Mouse (Mus musculus): ENCODE data around the gene Gm49368. TPM values are rescaled to one million over a fixed set of nuclear protein-coding genes. Genes with fewer than 3 reads are reported as not detected.
"Not testable (repeated sequence)": the region's sequence is repeated elsewhere in the genome, so short reads cannot be mapped to it uniquely, and the experiment has no call there.

Gene Gm49368
- total and polyA plus RNA-seq, 3 experiments, result 0.23 TPM; not detected in 2

GRCm38 (mm10) chr7:128032290-128032988 lies 30.0 kb upstream of the Gm49368 start:
- Histone ChIP-seq H3K27ac (no peak overlapping the region), H3K4me1 (ENCODE audit: control insufficient read depth, insufficient read depth, low read length) (peaks cover 2% of the 10 kb centered on the region), H3K4me3 (no peak overlapping the region), H3K79me2 (replicated peaks; ENCODE audit: control insufficient read depth, insufficient read depth, low read length) (no peaks in the 10 kb centered on the region), H3K9ac (ENCODE audit: low read depth, low read length) (no peak overlapping the region), H3K27me3 (ENCODE audit: control insufficient read depth, insufficient read depth, low read length) (no peaks in the 10 kb centered on the region), H3K36me3 (ENCODE audit: control insufficient read depth, insufficient read depth, low read length) (no peaks in the 10 kb centered on the region; the same call in 1 of the 2 replicates)
- 44% methylated on average over 5 of the region's 5 CpGs for WGBS
- DNase-seq, result no peak
- intact Hi-C loops (cut with DNase I), result no loop called here
- TF ChIP-seq POLR2A (IDR thresholded peaks at IDR 0.05; ENCODE audit: insufficient read depth, low read depth, low read length) (no peak), EP300 (IDR thresholded peaks at IDR 0.05; ENCODE audit: insufficient read depth, low read depth, low read length) (no peak), CTCF (IDR thresholded peaks at IDR 0.05) (no peak)

DNA sequence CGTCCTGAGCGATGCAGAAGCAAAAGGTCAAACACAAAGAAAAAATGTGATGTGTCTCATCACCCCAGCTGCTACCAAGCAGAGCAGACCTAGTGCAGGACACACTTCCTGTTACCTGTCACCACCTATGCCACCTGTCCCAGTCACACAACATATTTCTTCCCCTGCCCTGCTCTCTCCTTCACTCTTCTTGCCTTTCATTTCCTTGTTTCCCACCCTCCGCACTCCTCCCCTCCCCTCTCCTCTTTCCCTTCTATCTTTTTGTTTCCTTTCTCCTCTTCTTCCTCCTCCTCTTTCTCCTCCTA lies 29.5 kb upstream of the Gm49368 start:
- H3K9ac ChIP-seq (ENCODE audit: low read depth, low read length), result no peak overlapping the region
- DNase-seq, result no peak
- no peaks in the 10 kb centered on the region for H3K79me2 ChIP-seq (replicated peaks; ENCODE audit: control insufficient read depth, insufficient read depth, low read length)
- H3K27ac ChIP-seq, result no peak overlapping the region
- no peak for TF ChIP-seq EP300 (IDR thresholded peaks at IDR 0.05; ENCODE audit: insufficient read depth, low read depth, low read length)
- no peak for TF ChIP-seq CTCF (IDR thresholded peaks at IDR 0.05)
- TF ChIP-seq POLR2A (IDR thresholded peaks at IDR 0.05; ENCODE audit: insufficient read depth, low read depth, low read length), result no peak
- no peak overlapping the region for H3K4me3 ChIP-seq
- peaks cover 2% of the 10 kb centered on the region for H3K4me1 ChIP-seq (ENCODE audit: control insufficient read depth, insufficient read depth, low read length)
- H3K36me3 ChIP-seq (ENCODE audit: control insufficient read depth, insufficient read depth, low read length), result no peaks in the 10 kb centered on the region; the same call in 1 of the 2 replicates
- WGBS, result 80% methylated on average over 3 of the region's 3 CpGs
- intact Hi-C loops (cut with DNase I), result no loop called here
- H3K27me3 ChIP-seq (ENCODE audit: control insufficient read depth, insufficient read depth, low read length), result no peaks in the 10 kb centered on the region

DNA sequence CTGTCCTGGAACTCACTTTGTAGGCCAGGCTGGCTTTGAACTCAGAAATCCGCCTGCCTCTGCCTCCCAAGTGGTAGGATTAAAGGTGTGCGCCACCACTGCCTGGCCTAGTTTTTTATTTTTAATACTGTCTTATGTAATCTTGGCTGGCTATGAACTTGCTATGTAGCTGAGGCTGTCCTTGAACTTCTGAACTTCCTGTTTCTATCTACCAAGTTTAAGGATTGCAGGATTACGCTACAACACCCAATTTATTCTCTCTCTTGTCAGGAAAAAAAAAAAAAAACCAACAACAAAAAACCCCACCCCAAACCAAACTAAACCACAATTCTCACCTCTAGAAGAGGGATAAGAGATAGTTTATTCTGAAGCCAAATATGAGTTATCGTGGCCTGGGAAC lies 28.9 kb upstream of the Gm49368 start:
- H3K9ac ChIP-seq (ENCODE audit: low read depth, low read length), result no peak overlapping the region
- H3K4me1 ChIP-seq (ENCODE audit: control insufficient read depth, insufficient read depth, low read length), result peaks cover 2% of the 10 kb centered on the region
- no peak for DNase-seq
- no peaks in the 10 kb centered on the region for H3K79me2 ChIP-seq (replicated peaks; ENCODE audit: control insufficient read depth, insufficient read depth, low read length)
- no peaks in the 10 kb centered on the region; the same call in 1 of the 2 replicates for H3K36me3 ChIP-seq (ENCODE audit: control insufficient read depth, insufficient read depth, low read length)
- no peak overlapping the region for H3K27ac ChIP-seq
- 87% methylated on average over 4 of the region's 4 CpGs for WGBS
- H3K27me3 ChIP-seq (ENCODE audit: control insufficient read depth, insufficient read depth, low read length), result no peaks in the 10 kb centered on the region
- intact Hi-C loops (cut with DNase I), result no loop called here
- no peak overlapping the region for H3K4me3 ChIP-seq
- no peak for TF ChIP-seq POLR2A (IDR thresholded peaks at IDR 0.05; ENCODE audit: insufficient read depth, low read depth, low read length)

GRCm38 (mm10) chr7:128042161-128042820 lies 20.2 kb upstream of the Gm49368 start:
- DNase-seq; intact Hi-C loops (cut with DNase I); H3K27me3 ChIP-seq (ENCODE audit: control insufficient read depth, insufficient read depth, low read length); H3K36me3 ChIP-seq (ENCODE audit: control insufficient read depth, insufficient read depth, low read length); H3K27ac ChIP-seq; H3K9ac ChIP-seq (ENCODE audit: low read depth, low read length); H3K4me3 ChIP-seq; H3K79me2 ChIP-seq (replicated peaks; ENCODE audit: control insufficient read depth, insufficient read depth, low read length); H3K4me1 ChIP-seq (ENCODE audit: control insufficient read depth, insufficient read depth, low read length): not testable (repeated sequence)
- 73% methylated on average over 15 of the region's 15 CpGs for WGBS

DNA sequence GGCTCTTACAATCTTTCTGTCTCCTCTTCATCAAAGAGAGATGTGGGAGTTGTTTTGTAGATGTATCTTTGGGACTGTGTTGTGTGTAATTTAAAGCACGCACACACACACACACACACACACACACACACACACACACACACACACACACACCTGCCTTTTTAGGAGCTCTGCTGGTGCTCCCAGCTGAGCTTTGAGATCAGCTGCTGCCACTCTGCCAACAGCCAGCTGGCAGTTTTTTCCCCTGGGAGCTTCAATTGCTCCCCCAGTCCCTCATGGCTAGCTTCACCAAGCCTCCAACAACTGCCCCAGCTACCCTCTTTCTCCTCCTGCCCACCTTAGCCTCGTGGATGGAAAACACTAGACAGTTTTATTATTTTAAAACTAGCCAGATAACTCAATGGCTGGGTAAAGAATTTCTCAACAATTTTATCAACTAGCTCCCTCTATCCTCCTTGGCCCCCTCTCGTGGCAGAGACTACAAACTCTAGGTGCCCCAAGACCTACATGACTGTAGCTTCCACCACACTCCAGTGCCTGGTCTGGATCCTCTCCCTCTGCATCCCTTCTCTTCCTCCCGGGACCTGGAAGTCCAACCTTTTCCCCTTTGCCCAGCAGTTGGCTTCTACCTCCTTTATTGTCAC lies 18.2 kb upstream of the Gm49368 start:
- no peaks in the 10 kb centered on the region; the same call in 1 of the 2 replicates for H3K36me3 ChIP-seq (ENCODE audit: control insufficient read depth, insufficient read depth, low read length)
- H3K27me3 ChIP-seq (ENCODE audit: control insufficient read depth, insufficient read depth, low read length), result no peaks in the 10 kb centered on the region
- H3K4me1 ChIP-seq (ENCODE audit: control insufficient read depth, insufficient read depth, low read length), result no peaks in the 10 kb centered on the region
- intact Hi-C loops (cut with DNase I), result no loop called here
- H3K4me3 ChIP-seq, result no peak overlapping the region
- H3K27ac ChIP-seq, result no peak overlapping the region
- TF ChIP-seq CTCF (IDR thresholded peaks at IDR 0.05) (peak; percentile 36), EP300 (IDR thresholded peaks at IDR 0.05; ENCODE audit: insufficient read depth, low read depth, low read length) (no peak), POLR2A (IDR thresholded peaks at IDR 0.05; ENCODE audit: insufficient read depth, low read depth, low read length) (no peak)
- no peak for DNase-seq
- no peaks in the 10 kb centered on the region for H3K79me2 ChIP-seq (replicated peaks; ENCODE audit: control insufficient read depth, insufficient read depth, low read length)
- WGBS, result 55% methylated on average over 4 of the region's 4 CpGs
- H3K9ac ChIP-seq (ENCODE audit: low read depth, low read length), result no peak overlapping the region

GRCm38 (mm10) chr7:128045640-128046039 lies 16.8 kb upstream of the Gm49368 start:
- Histone ChIP-seq H3K4me3 (no peak overlapping the region), H3K4me1 (ENCODE audit: control insufficient read depth, insufficient read depth, low read length) (no peaks in the 10 kb centered on the region), H3K27me3 (ENCODE audit: control insufficient read depth, insufficient read depth, low read length) (no peaks in the 10 kb centered on the region), H3K79me2 (replicated peaks; ENCODE audit: control insufficient read depth, insufficient read depth, low read length) (no peaks in the 10 kb centered on the region), H3K9ac (ENCODE audit: low read depth, low read length) (no peak overlapping the region), H3K27ac (no peak overlapping the region), H3K36me3 (ENCODE audit: control insufficient read depth, insufficient read depth, low read length) (no peaks in the 10 kb centered on the region; the same call in 1 of the 2 replicates)
- DNase-seq, result no peak
- TF ChIP-seq CTCF (IDR thresholded peaks at IDR 0.05) (no peak), EP300 (IDR thresholded peaks at IDR 0.05; ENCODE audit: insufficient read depth, low read depth, low read length) (no peak), POLR2A (IDR thresholded peaks at IDR 0.05; ENCODE audit: insufficient read depth, low read depth, low read length) (no peak)
- 20% methylated on average over 2 of the region's 2 CpGs for WGBS
- intact Hi-C loops (cut with DNase I), result no loop called here
